Mouse (Mus musculus) limb, embryonic 10.5 days (tissue): ENCODE measurements around the gene 4930579F01Rik. TPM values are rescaled to one million over a fixed set of nuclear protein-coding genes. Genes with fewer than 3 reads are reported as not detected.

Source experiments
- DNase-seq: peaks from one replicate; pipeline ENCODE4 v3.0.0-alpha.2; 2017; ENCODE audit warnings: low spot score
- H3K27ac ChIP-seq: fragments of 300-500 bp; sonication (generic); 2 replicates; pipeline ENCODE4 v1.5.1; 2016; ENCODE audit warnings: mild to moderate bottlenecking
- H3K27me3 ChIP-seq: fragments of 300-500 bp; sonication (generic); 2 replicates; pipeline ENCODE4 v1.6.1; 2016; ENCODE audit warnings: low read depth, mild to moderate bottlenecking; ENCODE audit not compliant: poor library complexity, severe bottlenecking
- H3K36me3 ChIP-seq: fragments of 300-500 bp; sonication (generic); 2 replicates; pipeline ENCODE4 v1.6.1; 2016; ENCODE audit warnings: mild to moderate bottlenecking, moderate library complexity
- H3K4me1 ChIP-seq: fragments of 300-500 bp; sonication (generic); 2 replicates; pipeline ENCODE4 v1.6.1; 2016
- H3K4me3 ChIP-seq: fragments of 300-500 bp; sonication (generic); 2 replicates; pipeline ENCODE4 v1.5.1; 2016; ENCODE audit warnings: mild to moderate bottlenecking, moderate library complexity
- H3K9me3 ChIP-seq: fragments of 300-500 bp; sonication (generic); replicated peaks from 2 replicates; pipeline ENCODE4 v1.6.1; 2016; ENCODE audit warnings: mild to moderate bottlenecking
- WGBS: fragments of 180-500 bp; shearing (Covaris S2); methylation state at CpG from one replicate; pipeline ENCODE4 v1.1.7; 2016; 5-methylcytosine and 5-hydroxymethylcytosine counted together
- polyA plus RNA-seq: library from polyadenylated mRNA; unstranded; fragments of >200 nt; fragmentation: Nextera tagmentation; extraction: Ambion mirVana; gene quantifications from 2 replicates; pipeline ENCODE4 v1.2.1, GENCODE M21; 2016

4930579F01Rik gene
- polyA plus RNA-seq, 1 experiment from 2014 or later = not detected

GRCm38 (mm10) chr3:138173291-138173690 lies 20.3 kb downstream of the 4930579F01Rik start:
- no peaks in the 10 kb centered on the region for H3K4me1 ChIP-seq
- H3K36me3 ChIP-seq = no peaks in the 10 kb centered on the region
- no peak overlapping the region for H3K4me3 ChIP-seq
- no peaks in the 10 kb centered on the region for H3K27me3 ChIP-seq
- H3K27ac ChIP-seq = no peak overlapping the region
- no peaks in the 10 kb centered on the region for H3K9me3 ChIP-seq
- 81% methylated on average over 10 of the region's 10 CpGs for WGBS
- DNase-seq = no peak

DNA sequence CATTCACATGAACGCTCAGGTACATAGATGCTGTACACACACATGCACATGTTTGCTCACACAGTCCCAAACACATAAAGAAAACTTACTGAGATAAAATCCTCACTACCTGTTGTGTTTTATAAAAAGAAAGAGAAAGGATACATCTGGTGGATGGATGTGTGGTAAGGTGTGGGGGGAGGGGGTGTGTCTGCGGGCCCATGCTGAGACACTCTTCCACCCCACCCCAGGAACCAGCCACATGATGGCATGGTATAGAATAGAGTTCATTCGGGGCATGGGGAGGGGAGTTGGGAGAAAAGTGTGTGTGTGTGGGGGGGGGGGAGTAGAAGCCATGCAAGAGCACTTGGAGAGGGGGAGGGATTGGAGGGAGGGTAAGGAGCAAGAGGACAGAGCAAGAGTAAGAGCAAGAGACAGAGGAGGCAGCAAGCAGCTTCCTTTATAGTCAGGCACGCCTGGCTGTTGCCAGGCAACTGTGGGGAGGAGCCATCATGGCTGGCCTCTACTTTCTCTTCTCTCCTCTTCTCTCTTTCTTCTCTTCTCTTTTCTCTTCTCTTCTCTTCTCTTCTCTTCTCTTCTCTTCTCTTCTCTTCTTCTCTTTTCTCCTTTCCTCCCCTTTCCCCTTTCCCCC lies 31.0 kb downstream of the 4930579F01Rik start:
- H3K9me3 ChIP-seq = no peaks in the 10 kb centered on the region
- 68% methylated on average over 4 of the region's 4 CpGs for WGBS
- no peaks in the 10 kb centered on the region; the same call in 1 of the 2 replicates for H3K36me3 ChIP-seq
- no peak overlapping the region for H3K4me3 ChIP-seq
- no peak overlapping the region for H3K27ac ChIP-seq
- H3K27me3 ChIP-seq = no peaks in the 10 kb centered on the region
- no peak for DNase-seq
- peaks cover 2% of the 10 kb centered on the region; the same call in 1 of the 2 replicates for H3K4me1 ChIP-seq

DNA sequence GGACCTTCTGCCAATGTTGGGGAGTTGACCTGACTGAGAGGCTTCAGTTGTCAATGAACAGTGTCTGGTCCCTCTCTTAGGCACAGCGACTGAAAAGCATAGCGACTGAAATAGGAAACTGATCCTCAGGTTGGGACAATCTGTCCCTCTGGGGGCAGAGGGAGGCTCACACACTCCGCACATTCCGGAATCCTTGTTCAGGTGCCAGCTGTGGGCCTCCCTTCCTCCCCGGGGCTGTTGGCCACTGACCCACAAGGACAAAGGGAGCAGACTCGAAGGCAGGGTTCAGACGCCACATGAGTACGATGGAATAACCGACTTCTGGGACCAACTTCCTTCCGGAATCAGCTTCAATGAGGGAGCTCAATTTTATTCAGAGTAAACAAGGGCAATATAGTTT lies 32.0 kb downstream of the 4930579F01Rik start:
- Histone ChIP-seq H3K27ac (no peak overlapping the region), H3K9me3 (no peaks in the 10 kb centered on the region), H3K36me3 (peaks cover 4% of the 10 kb centered on the region; the same call in 1 of the 2 replicates), H3K4me3 (no peak overlapping the region), H3K27me3 (no peaks in the 10 kb centered on the region), H3K4me1 (peaks cover 2% of the 10 kb centered on the region; the same call in 1 of the 2 replicates)
- DNase-seq = no peak
- 87% methylated on average over 10 of the region's 10 CpGs for WGBS

- Histone ChIP-seq H3K9me3 (no peaks in the 10 kb centered on the region), H3K4me3 (no peak overlapping the region), H3K27ac (no peak overlapping the region), H3K4me1 (no peaks in the 10 kb centered on the region), H3K36me3 (peaks cover 29% of the 10 kb centered on the region), H3K27me3 (no peaks in the 10 kb centered on the region)
- no peak for DNase-seq
- 68% methylated on average over 10 of the region's 10 CpGs for WGBS
Measured at GRCm38 (mm10) chr3:138156651-138157050, 37.0 kb downstream of the 4930579F01Rik start.

GRCm38 (mm10) chr3:138155062-138155461 lies 38.6 kb downstream of the 4930579F01Rik start:
- Histone ChIP-seq H3K36me3 (peaks cover 40% of the 10 kb centered on the region), H3K27me3 (no peaks in the 10 kb centered on the region), H3K4me3 (no peak overlapping the region), H3K4me1 (no peaks in the 10 kb centered on the region), H3K9me3 (no peaks in the 10 kb centered on the region), H3K27ac (no peak overlapping the region)
- DNase-seq = no peak
- WGBS = 95% methylated on average over 4 of the region's 4 CpGs

- Histone ChIP-seq H3K27ac (no peak overlapping the region), H3K4me1 (peaks cover 4% of the 10 kb centered on the region; the same call in 1 of the 2 replicates), H3K36me3 (peaks cover 43% of the 10 kb centered on the region), H3K9me3 (no peaks in the 10 kb centered on the region), H3K27me3 (no peaks in the 10 kb centered on the region), H3K4me3 (no peak overlapping the region)
- 93% methylated on average over 2 of the region's 2 CpGs for WGBS
- no peak for DNase-seq
Measured at GRCm38 (mm10) chr3:138148811-138149210, 44.8 kb downstream of the 4930579F01Rik start.

- H3K27me3 ChIP-seq = no peaks in the 10 kb centered on the region
- peak within 1 kb of the TSS; percentile 75 for H3K4me3 ChIP-seq
- H3K36me3 ChIP-seq = peaks cover 15% of the 10 kb centered on the region
- H3K27ac ChIP-seq = peak within 1 kb of the TSS; percentile 98
- H3K4me1 ChIP-seq = peaks cover 7% of the 10 kb centered on the region; the same call in 1 of the 2 replicates
- no peaks in the 10 kb centered on the region for H3K9me3 ChIP-seq
- WGBS = 7% methylated on average over 8 of the region's 8 CpGs
- peak; percentile 66 for DNase-seq
Measured at GRCm38 (mm10) chr3:138144642-138145171, 48.9 kb downstream of the 4930579F01Rik start, which contains the start of gene Mttp. Mttp (minus strand) TSS chr3:138144968.

GRCm38 (mm10) chr3:138144060-138144641 lies 49.5 kb downstream of the 4930579F01Rik start:
- H3K27me3 ChIP-seq = no peaks in the 10 kb centered on the region
- DNase-seq = no peak
- H3K4me3 ChIP-seq = peak overlapping the region; percentile 75
- H3K27ac ChIP-seq = peak overlapping the region; percentile 98
- no peaks in the 10 kb centered on the region for H3K9me3 ChIP-seq
- WGBS = under 1% methylated on average over 18 of the region's 18 CpGs
- peaks cover 7% of the 10 kb centered on the region; the same call in 1 of the 2 replicates for H3K4me1 ChIP-seq
- peaks cover 10% of the 10 kb centered on the region for H3K36me3 ChIP-seq

DNA sequence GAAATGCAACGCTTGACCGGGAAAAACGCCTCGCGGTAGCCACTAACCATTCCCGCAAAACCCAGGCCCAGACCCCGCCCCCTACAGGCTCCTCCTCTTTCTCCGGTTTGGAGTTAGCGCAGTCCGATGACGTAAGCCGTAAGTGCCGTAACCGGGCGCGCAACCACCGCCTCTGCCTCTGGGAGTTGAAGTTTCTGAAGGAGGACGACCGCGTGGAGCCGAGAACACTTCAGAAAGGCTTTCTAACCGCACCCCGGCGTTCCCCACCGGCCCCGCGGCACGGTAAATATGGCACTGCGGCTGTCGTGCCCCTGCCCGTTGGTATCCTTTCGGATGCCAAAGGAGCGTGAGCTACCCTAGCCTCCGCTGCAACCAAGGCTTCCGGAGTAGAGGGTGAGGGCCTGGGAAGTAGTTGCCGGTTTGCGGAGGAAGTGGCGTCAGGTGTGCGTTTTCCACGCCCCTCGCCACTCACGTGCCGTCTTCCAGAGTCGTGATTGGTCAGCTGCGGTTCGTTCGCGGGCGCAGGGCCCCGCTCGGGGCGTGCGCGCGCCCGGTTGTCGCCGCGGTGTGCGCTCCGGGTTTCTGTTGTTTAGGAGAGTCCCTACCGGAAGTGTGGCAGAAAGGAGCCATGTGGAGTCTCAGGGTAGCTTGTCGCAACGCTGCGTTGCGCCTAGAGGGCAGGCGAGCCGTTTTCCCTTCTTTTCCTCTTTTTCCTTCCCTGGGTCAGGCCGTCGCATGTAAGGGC lies 50.1 kb downstream of the 4930579F01Rik start, which contains the start of gene Trmt10a:
Trmt10a (plus strand) TSS at position 134 of the 745 bp plus-strand sequence.
- Histone ChIP-seq H3K4me3 (peak within 1 kb of the TSS; percentile 75), H3K27me3 (no peaks in the 10 kb centered on the region), H3K4me1 (peaks cover 7% of the 10 kb centered on the region; the same call in 1 of the 2 replicates), H3K27ac (peak within 1 kb of the TSS; percentile 98), H3K9me3 (no peaks in the 10 kb centered on the region), H3K36me3 (peaks cover 4% of the 10 kb centered on the region)
- DNase-seq = peak; percentile 98
- WGBS = under 1% methylated on average over 70 of the region's 70 CpGs

DNA sequence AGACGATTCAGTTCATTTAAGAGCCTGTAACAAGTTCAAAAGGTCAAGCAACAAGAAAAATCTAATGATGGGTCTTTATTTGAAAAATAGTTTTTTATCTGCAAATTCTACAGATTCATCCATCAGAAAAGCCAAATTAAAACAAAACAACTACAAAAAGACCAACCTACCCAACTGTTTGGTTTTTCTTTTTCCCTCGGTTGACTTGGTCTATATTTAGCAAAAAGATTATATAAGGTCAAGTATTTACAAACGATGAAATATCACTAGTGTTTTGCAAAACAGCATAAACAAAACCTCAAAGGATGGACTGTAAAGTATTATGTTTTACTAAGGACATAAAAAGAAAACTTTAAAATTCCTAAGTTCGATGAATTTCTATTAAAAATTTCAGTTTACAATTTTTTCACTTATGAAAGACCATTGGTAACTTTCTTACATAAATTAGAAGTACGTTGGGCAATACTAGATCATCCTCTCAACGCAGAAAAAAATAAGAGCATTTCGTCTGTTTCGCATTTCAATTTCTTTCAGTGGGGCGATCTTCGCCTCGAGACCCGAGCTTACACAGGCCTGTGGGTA lies 50.8 kb downstream of the 4930579F01Rik start:
- peak overlapping the region; percentile 98 for H3K27ac ChIP-seq
- WGBS = 11% methylated on average over 12 of the region's 12 CpGs
- H3K4me3 ChIP-seq = peak overlapping the region; percentile 75
- H3K36me3 ChIP-seq = 0 out of 2 replicates have a peak, but pooled peaks cover 3% of the 10 kb centered on the region
- H3K27me3 ChIP-seq = no peaks in the 10 kb centered on the region
- peaks cover 7% of the 10 kb centered on the region; the same call in 1 of the 2 replicates for H3K4me1 ChIP-seq
- no peaks in the 10 kb centered on the region for H3K9me3 ChIP-seq
- no peak for DNase-seq

DNA sequence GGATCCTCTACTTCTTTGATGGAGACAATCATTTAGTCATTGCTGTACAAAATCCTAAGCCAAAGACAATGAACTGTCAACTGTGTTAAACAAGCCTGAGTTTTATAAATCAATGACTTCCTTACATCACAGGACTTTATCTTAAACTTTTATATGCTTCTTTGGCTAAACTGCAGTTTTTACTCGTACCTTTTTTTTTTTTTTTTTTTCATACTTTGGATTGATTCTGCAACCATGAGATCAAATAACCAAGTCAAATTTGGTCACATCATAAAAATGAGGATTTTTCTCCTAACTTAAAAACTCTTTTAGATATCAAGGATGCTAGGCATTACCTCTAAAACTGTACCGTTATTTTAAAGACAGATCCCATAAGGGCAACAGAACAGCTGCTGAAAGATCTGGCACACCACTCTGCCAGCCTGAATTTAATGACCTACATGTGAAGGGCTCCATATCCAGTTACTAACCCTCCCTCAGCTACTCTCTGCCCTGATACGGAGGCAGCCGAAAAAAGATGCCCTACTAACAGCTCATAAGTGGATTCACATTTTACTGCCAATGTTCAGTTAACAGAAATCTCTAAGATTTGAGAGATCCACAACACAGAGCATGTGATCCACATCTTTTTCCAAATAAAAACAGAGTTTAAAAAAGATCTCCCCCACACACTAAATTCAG lies 51.4 kb downstream of the 4930579F01Rik start:
- H3K4me1 ChIP-seq = 0 out of 2 replicates have a peak, but pooled peaks cover 3% of the 10 kb centered on the region
- H3K4me3 ChIP-seq = peak overlapping the region; percentile 75
- 58% methylated on average over 4 of the region's 4 CpGs for WGBS
- H3K36me3 ChIP-seq = 0 out of 2 replicates have a peak, but pooled peaks cover 3% of the 10 kb centered on the region
- DNase-seq = peak; percentile 35
- H3K27me3 ChIP-seq = no peaks in the 10 kb centered on the region
- peak overlapping the region; percentile 98; the same call in 1 of the 2 replicates for H3K27ac ChIP-seq
- no peaks in the 10 kb centered on the region for H3K9me3 ChIP-seq

- Histone ChIP-seq H3K27me3 (no peaks in the 10 kb centered on the region), H3K4me1 (0 out of 2 replicates have a peak, but pooled peaks cover 3% of the 10 kb centered on the region), H3K4me3 (no peak overlapping the region), H3K9me3 (no peaks in the 10 kb centered on the region), H3K27ac (no peak overlapping the region), H3K36me3 (0 out of 2 replicates have a peak, but pooled peaks cover 3% of the 10 kb centered on the region)
- WGBS = 95% methylated on average over 6 of the region's 6 CpGs
- no peak for DNase-seq
Measured at GRCm38 (mm10) chr3:138139663-138140062, 54.0 kb downstream of the 4930579F01Rik start.
